Mouse (Mus musculus): Measurements from ENCODE around the gene Invs.

DNA sequence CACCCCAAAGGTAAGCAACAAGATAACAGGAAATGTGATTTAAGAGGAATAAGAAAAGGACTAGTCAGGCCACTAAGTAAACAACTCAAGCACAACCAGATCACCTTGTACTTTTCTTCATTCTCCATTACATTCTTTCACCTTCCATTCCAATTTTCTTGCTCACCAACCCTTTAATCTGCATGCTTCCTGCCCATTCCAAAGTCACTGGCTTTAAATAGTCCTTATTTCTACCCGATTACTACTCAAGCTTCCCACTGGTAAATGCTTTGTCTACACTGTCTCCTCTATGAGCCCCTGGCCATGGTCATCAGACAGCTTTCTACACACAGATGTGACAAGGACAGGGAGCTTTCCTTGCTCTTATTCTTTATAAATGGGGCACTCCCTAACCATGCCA is 191.4 kb downstream of the Invs start:
- TF ChIP-seq MAX (IDR thresholded peaks at IDR 0.05) (no peak), CTCF (IDR thresholded peaks at IDR 0.05; ENCODE audit: control insufficient read depth, insufficient read depth, insufficient read length) (no peak), MYOG (IDR thresholded peaks at IDR 0.05; ENCODE audit: control insufficient read depth, extremely low read depth, insufficient read length) (no peak), CEBPB (IDR thresholded peaks at IDR 0.05; ENCODE audit: low read depth) (no peak), USF1 (IDR thresholded peaks at IDR 0.05; ENCODE audit: low read depth) (no peak), MYOD1 (IDR thresholded peaks at IDR 0.05; ENCODE audit: control insufficient read depth, insufficient read length, low read depth) (no peak)

Data from C2C12 (cell line).